Mouse (Mus musculus) CH12.LX (cell line): ENCODE measurements around the gene Irgm2.

Experiments used
- CTCF ChIP-seq, 2 experiments: IDR thresholded peaks in 1 of 2; conservative IDR thresholded peaks in 1 of 2; 2 replicates each; pipeline ENCODE4 v1.5.1; 2011 to 2012; ENCODE audit warnings: low read depth in 2 of 2, low read length in 2 of 2, improper control_type of control experiment in 1 of 2, inconsistent platforms in 1 of 2, mild to moderate bottlenecking in 1 of 2, moderate library complexity in 1 of 2
- ELF1 ChIP-seq: IDR thresholded peaks from 2 replicates; pipeline ENCODE4 v1.6.1; 2014; ENCODE audit warnings: low read depth, mild to moderate bottlenecking, inconsistent platforms, low read length, improper control_type of control experiment
- GABPA ChIP-seq: IDR thresholded peaks from 2 replicates; pipeline ENCODE4 v1.6.1; 2012; ENCODE audit warnings: low read depth, low read length, improper control_type of control experiment, inconsistent platforms; ENCODE audit not compliant: insufficient replicate concordance
- JUN ChIP-seq: IDR thresholded peaks from 2 replicates; pipeline ENCODE4 v1.6.1; 2011; ENCODE audit warnings: low read depth, mild to moderate bottlenecking, low read length, improper control_type of control experiment, moderate library complexity; ENCODE audit not compliant: insufficient read depth
- NRF1 ChIP-seq: IDR thresholded peaks from 2 replicates; pipeline ENCODE4 v1.6.1; 2014; ENCODE audit warnings: low read depth, mild to moderate bottlenecking, inconsistent platforms, low read length, improper control_type of control experiment, moderate library complexity
- POLR2A ChIP-seq: IDR thresholded peaks from 2 replicates; pipeline ENCODE4 v1.6.1; 2011; ENCODE audit warnings: low read depth, mild to moderate bottlenecking, improper control_type of control experiment, low read length
- RAD21 ChIP-seq: IDR thresholded peaks from 2 replicates; pipeline ENCODE4 v1.6.1; 2011; ENCODE audit warnings: low read depth, mild to moderate bottlenecking, low read length, improper control_type of control experiment, moderate library complexity
- SMC3 ChIP-seq: IDR thresholded peaks from 2 replicates; pipeline ENCODE4 v1.6.1; 2011; ENCODE audit warnings: low read depth, low read length, improper control_type of control experiment
- USF1 ChIP-seq: IDR thresholded peaks from 2 replicates; pipeline ENCODE4 v1.6.1; 2014; ENCODE audit warnings: low read depth, mild to moderate bottlenecking, inconsistent platforms, low read length, improper control_type of control experiment
- ZKSCAN1 ChIP-seq: IDR thresholded peaks from 2 replicates; pipeline ENCODE4 v1.6.1; 2012; ENCODE audit warnings: low read depth, inconsistent platforms, low read length, improper control_type of control experiment, borderline replicate concordance

DNA sequence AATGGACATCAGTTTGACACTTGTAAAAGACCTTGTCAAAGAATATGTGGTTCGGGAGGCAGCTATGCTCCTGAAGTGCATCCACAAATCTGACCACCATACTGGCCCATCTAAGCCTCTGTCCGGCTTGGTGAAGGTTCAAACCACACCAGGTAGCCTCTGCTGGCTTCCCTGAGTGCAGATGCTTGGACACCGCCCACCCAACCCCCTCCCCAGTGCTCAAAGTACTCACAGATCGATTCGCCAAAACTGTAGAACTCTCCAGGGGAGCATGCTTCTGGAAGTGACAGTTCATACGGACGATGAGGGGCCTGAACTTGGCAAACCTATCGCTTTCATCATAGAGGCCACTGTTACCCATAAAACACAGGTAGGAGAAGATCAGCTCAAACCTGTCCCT is 31.7 kb downstream of the Irgm2 start:
- TF ChIP-seq SMC3 (no peak), POLR2A (no peak), CTCF (conservative IDR thresholded peaks at IDR 0.05 in 1 of 2, IDR thresholded peaks at IDR 0.05 in 1 of 2; ENCODE audit: low read depth in 2 of 2, low read length in 2 of 2) (no peak), NRF1 (no peak), GABPA (no peak), RAD21 (no peak), ELF1 (no peak), USF1 (no peak), ZKSCAN1 (no peak), JUN (no peak)
